ENCODE assay signal across 13 mouse cellular contexts in genomic region chr8:26677584-26678138, GRCm38 (mm10).
DNase-seq lines count a peak whose midpoint lies in the region; ATAC-seq and TF ChIP-seq lines count a peak whose summit lies in the region.
"Had no signal": no experiment of that assay in that cellular context is flagged by ENCODE, and none has a peak within 500 bp of the region (broad histone marks: within the 10 kb centered on the region; RNA-seq: fewer than 3 reads in every experiment).

No protein-coding gene starts in this region.

- H3K4me3 ChIP-seq in forebrain, postnatal 0 days (ENCODE audit: low read depth, low read length) = peak overlapping the region; percentile 12
- H3K4me3 ChIP-seq: myocyte had no signal

- no peaks in the 10 kb centered on the region for H3K36me3 ChIP-seq in forebrain, postnatal 0 days (ENCODE audit: insufficient read depth)

- no peak overlapping the region for H3K27ac ChIP-seq in forebrain, postnatal 0 days (ENCODE audit: low read depth, low read length)

- peak; percentile 14 for DNase-seq in brain, adult 2 months (ENCODE audit: low read depth, low spot score)
- peak; percentile 75 for DNase-seq in brain, embryonic 18.5 days (ENCODE audit: low read depth, low spot score)
- peak; percentile 73 for DNase-seq in forebrain, postnatal 0 days
- peak; percentile 60 for DNase-seq in mesoderm, embryonic 11.5 days (ENCODE audit: low read depth, low spot score)
- no peak for DNase-seq in lung, postnatal 36 days
- no peak for DNase-seq in adrenal gland, adult 18-20 months (ENCODE audit: low spot score in 2 of 2)
- no peak for DNase-seq in ovary, adult 18-20 months (ENCODE audit: low spot score)
- DNase-seq: cerebellum, adult 2 months; heart, adult 11 months; kidney, postnatal 14 days; spleen, adult 18-20 months had no signal

- no peaks in the 10 kb centered on the region for H3K27me3 ChIP-seq in forebrain, postnatal 0 days (ENCODE audit: insufficient read depth, low read length)

- H3K4me1 ChIP-seq in forebrain, postnatal 0 days (ENCODE audit: insufficient read depth) = peaks cover 13% of the 10 kb centered on the region; the same call in 1 of the 2 replicates

- peak; percentile 78 for ATAC-seq in forebrain, postnatal 0 days
- ATAC-seq: lung, postnatal 0 days had no signal

- peak overlapping the region; percentile 39 for H3K4me2 ChIP-seq in forebrain, postnatal 0 days (ENCODE audit: low read depth)

- WGBS in forebrain, postnatal 0 days = 18% methylated on average over 18 of the region's 18 CpGs

- no peak overlapping the region for H3K9ac ChIP-seq in forebrain, postnatal 0 days

- no peak for TF ChIP-seq CTCF in forebrain, postnatal 0 days (IDR thresholded peaks at IDR 0.05; ENCODE audit: low read depth)

- H3K9me3 ChIP-seq in forebrain, postnatal 0 days (ENCODE audit: low read length) = no peaks in the 10 kb centered on the region

Comparison
In these comparisons a context has a peak if more than half of its experiments do, and no peak if none do; other contexts are left out.
1. DNase-seq: peak in brain, adult 2 months (single experiment), brain, embryonic 18.5 days (single experiment), forebrain, postnatal 0 days (single experiment) and mesoderm, embryonic 11.5 days (single experiment); none in lung, postnatal 36 days (single experiment), adrenal gland, adult 18-20 months (0 of 2) and ovary, adult 18-20 months (single experiment).